Mouse (Mus musculus) kidney, adult 2 months (tissue): Measurements from ENCODE around the gene Rpgr.

Experiments
- CTCF ChIP-seq: fragments of 200-500 bp; conservative IDR thresholded peaks from 2 replicates; pipeline ENCODE4 v1.5.1; 2011; ENCODE audit warnings: low read depth, mild to moderate bottlenecking, control low read depth, low read length, moderate library complexity, mixed read lengths; ENCODE audit not compliant: insufficient read depth, insufficient read length
- POLR2A ChIP-seq: fragments of 200-500 bp; IDR thresholded peaks from one replicate; pipeline ENCODE4 v1.6.1; 2011; ENCODE audit warnings: low read depth, low read length, control low read depth

GRCm38 (mm10) chrX:10070689-10071088, 146.0 kb downstream of the Rpgr start:
- TF ChIP-seq CTCF, result peak; percentile 59
- TF ChIP-seq POLR2A, result no peak
